ENCODE assay signal across 8 mouse cellular contexts in genomic region chr9:106159784-106160301, GRCm38 (mm10). TPM values are rescaled to one million over a fixed set of nuclear protein-coding genes. Genes with fewer than 3 reads are reported as not detected.
DNase-seq lines count a peak whose midpoint lies in the region; ATAC-seq lines count a peak whose summit lies in the region.

No protein-coding gene starts in this region.

- peak overlapping the region; percentile 67 for H3K27ac ChIP-seq in heart, embryonic 12.5 days (ENCODE audit: poor library complexity, severe bottlenecking)
- peak overlapping the region; percentile 93 for H3K27ac ChIP-seq in kidney, embryonic 16.5 days (ENCODE audit: low read length)

- H3K9ac ChIP-seq in heart, embryonic 12.5 days: peak overlapping the region; percentile 25
- H3K9ac ChIP-seq in kidney, embryonic 16.5 days (replicated peaks; ENCODE audit: low read length): peak overlapping the region; percentile 71

- WGBS in heart, embryonic 12.5 days: 1% methylated on average over 24 of the region's 24 CpGs
- under 1% methylated on average over 24 of the region's 24 CpGs for whole genome bisulfite sequencing in kidney, embryonic 16.5 days

- peak overlapping the region; percentile 87 for H3K4me3 ChIP-seq in erythroblast, embryonic 14.5 days (replicated peaks)
- peak overlapping the region; percentile 50 for H3K4me3 ChIP-seq in heart, embryonic 12.5 days
- H3K4me3 ChIP-seq in kidney, embryonic 16.5 days (ENCODE audit: low read length): peak overlapping the region; percentile 56

- H3K4me1 ChIP-seq in erythroblast, embryonic 14.5 days (ENCODE audit: control insufficient read depth): peaks cover 24% of the 10 kb centered on the region
- H3K4me1 ChIP-seq in heart, embryonic 12.5 days (replicated peaks): peaks cover 5% of the 10 kb centered on the region; the same call in 1 of the 2 replicates
- peaks cover 5% of the 10 kb centered on the region; the same call in 1 of the 2 replicates for H3K4me1 ChIP-seq in kidney, embryonic 16.5 days (ENCODE audit: insufficient read depth, low read length)

- H3K4me2 ChIP-seq in heart, embryonic 12.5 days: peak overlapping the region; percentile 74
- H3K4me2 ChIP-seq in kidney, embryonic 16.5 days (replicated peaks; ENCODE audit: low read depth, low read length): peak overlapping the region; percentile 68

- peak; percentile 85 for DNase-seq in CD4-positive helper T cell, adult 2 months (ENCODE audit: low read depth, low spot score)
- peak; percentile 80 for DNase-seq in brain, embryonic 18.5 days (ENCODE audit: low read depth, low spot score)
- peak; percentile 90 for DNase-seq in liver
- DNase-seq in monocyte, adult 2 months (ENCODE audit: low read depth in 1 of 2, low spot score in 2 of 2): peak; percentile 71 to 86
- peak; percentile 72 to 82 for DNase-seq in spleen, postnatal 14 days (ENCODE audit: low spot score in 2 of 2)

- ATAC-seq in heart, embryonic 12.5 days (ENCODE audit: insufficient number of reproducible peaks, low FRiP score): peak; percentile 90
- peak; percentile 84 for ATAC-seq in kidney, embryonic 16.5 days (ENCODE audit: low FRiP score, low TSS enrichment)

- H3K36me3 ChIP-seq in erythroblast, embryonic 14.5 days (ENCODE audit: control insufficient read depth): peaks cover 5% of the 10 kb centered on the region; the same call in 1 of the 2 replicates
- no peaks in the 10 kb centered on the region for H3K36me3 ChIP-seq in heart, embryonic 12.5 days
- no peaks in the 10 kb centered on the region for H3K36me3 ChIP-seq in kidney, embryonic 16.5 days (ENCODE audit: insufficient read depth, low read length)

- peaks cover 4% of the 10 kb centered on the region for H3K27me3 ChIP-seq in erythroblast, embryonic 14.5 days (ENCODE audit: control insufficient read depth)
- H3K27me3 ChIP-seq in heart, embryonic 12.5 days (replicated peaks): peaks cover 13% of the 10 kb centered on the region
- H3K27me3 ChIP-seq in kidney, embryonic 16.5 days (ENCODE audit: insufficient read depth, low read length): no peaks in the 10 kb centered on the region

- H3K9me3 ChIP-seq in erythroblast, embryonic 14.5 days (ENCODE audit: control insufficient read depth, low read length): no peaks in the 10 kb centered on the region
- H3K9me3 ChIP-seq in heart, embryonic 12.5 days (replicated peaks): no peaks in the 10 kb centered on the region
- no peaks in the 10 kb centered on the region for H3K9me3 ChIP-seq in kidney, embryonic 16.5 days (ENCODE audit: low read length)

RNA-seq across cellular contexts. Expression of gene Glyctk, which starts 1.9 kb away (rescaled TPM):
- polyA plus RNA-seq in erythroblast, embryonic 14.5 days (2012): 0.04 and 0.07 TPM in 2 replicates
- polyA plus RNA-seq in heart, embryonic 12.5 days (2016; fragmentation: Nextera tagmentation; extraction: Ambion mirVana): 1.1 TPM in 2 replicates
- 14.7 and 17.1 TPM in 2 replicates for polyA plus RNA-seq in kidney, embryonic 16.5 days (2015; fragmentation: Nextera tagmentation; extraction: Ambion mirVana)

RNA-seq across cellular contexts. Expression of gene Wdr82, which starts 10.9 kb away (rescaled TPM):
- polyA plus RNA-seq in erythroblast, embryonic 14.5 days (2012): 0.41 and 0.51 TPM in 2 replicates
- polyA plus RNA-seq in heart, embryonic 12.5 days (2016; fragmentation: Nextera tagmentation; extraction: Ambion mirVana): 23.6 and 23.7 TPM in 2 replicates
- polyA plus RNA-seq in kidney, embryonic 16.5 days (2015; fragmentation: Nextera tagmentation; extraction: Ambion mirVana): 20.7 and 20.8 TPM in 2 replicates

RNA-seq across cellular contexts. Expression of gene Ppm1m, which starts 39.7 kb away (rescaled TPM):
- 0.33 and 0.45 TPM in 2 replicates for polyA plus RNA-seq in erythroblast, embryonic 14.5 days (2012)
- 30.7 and 34.1 TPM in 2 replicates for polyA plus RNA-seq in heart, embryonic 12.5 days (2016; fragmentation: Nextera tagmentation; extraction: Ambion mirVana)
- 56.8 and 58.8 TPM in 2 replicates for polyA plus RNA-seq in kidney, embryonic 16.5 days (2015; fragmentation: Nextera tagmentation; extraction: Ambion mirVana)

RNA-seq across cellular contexts. Expression of gene Twf2, which starts 43.1 kb away (rescaled TPM):
- 0.48 and 0.87 TPM in 2 replicates for polyA plus RNA-seq in erythroblast, embryonic 14.5 days (2012)
- polyA plus RNA-seq in heart, embryonic 12.5 days (2016; fragmentation: Nextera tagmentation; extraction: Ambion mirVana): 52.9 and 53.9 TPM in 2 replicates
- polyA plus RNA-seq in kidney, embryonic 16.5 days (2015; fragmentation: Nextera tagmentation; extraction: Ambion mirVana): 72.7 and 75.5 TPM in 2 replicates

Comparison
In these comparisons a context has a peak if more than half of its experiments do, and no peak if none do; other contexts are left out.
1. Peak in every context shown above with its lines: DNase-seq, ATAC-seq, H3K4me3 ChIP-seq and H3K27ac ChIP-seq.
2. RNA of gene Wdr82, which starts 10.9 kb away (polyA plus RNA-seq): 23.6 to 23.7 TPM in heart, embryonic 12.5 days and 20.7 to 20.8 TPM in kidney, embryonic 16.5 days; 0.41 to 0.51 TPM in erythroblast, embryonic 14.5 days; every median in the first group is over 10 times any median in the second.
3. RNA of gene Ppm1m, which starts 39.7 kb away (polyA plus RNA-seq): 56.8 to 58.8 TPM in kidney, embryonic 16.5 days and 30.7 to 34.1 TPM in heart, embryonic 12.5 days; 0.33 to 0.45 TPM in erythroblast, embryonic 14.5 days; every median in the first group is over 10 times any median in the second.